26 mouse cellular contexts compared by ENCODE assay signal in the genomic region with DNA sequence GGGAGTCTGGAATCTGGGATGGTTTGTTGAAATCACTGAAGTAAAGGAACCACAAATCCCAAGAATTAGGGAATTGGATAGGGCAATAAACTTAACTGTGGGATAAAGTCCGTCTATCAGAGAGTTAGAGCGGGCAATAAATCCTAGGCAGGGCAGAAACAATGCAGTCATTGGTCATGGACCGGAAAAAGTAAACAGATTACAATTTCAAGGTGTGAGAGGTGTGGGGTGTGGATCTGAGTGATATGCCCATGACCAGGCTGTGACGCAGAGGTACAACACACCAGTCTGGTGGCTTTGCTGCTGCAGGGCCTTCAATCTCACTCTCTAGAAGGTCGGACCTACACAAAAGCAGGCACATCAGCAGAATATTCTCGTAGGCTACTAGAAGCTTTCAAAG.
DNase-seq lines count a peak whose midpoint lies in the region; ATAC-seq and TF ChIP-seq lines count a peak whose summit lies in the region.
"Had no signal": no experiment of that assay in that cellular context is flagged by ENCODE, and none has a peak within 500 bp of the region (broad histone marks: within the 10 kb centered on the region; RNA-seq: fewer than 3 reads in every experiment).

No protein-coding gene starts in this region.

- DNase-seq in stomach, postnatal 0 days (ENCODE audit: low spot score): peak; percentile 60
- no peak for DNase-seq in retina, postnatal 1 day
- DNase-seq in hindbrain, embryonic 11.5 days (ENCODE audit: low spot score): no peak
- no peak for DNase-seq in B cell, adult 2 months
- DNase-seq: adrenal gland, adult 8-10 months; adrenal gland, postnatal 25 days; cerebellum, adult 11-12 months; cerebellum, adult 8-10 months; cerebellum, postnatal 10 days; cerebellum, postnatal 36 days; embryo, embryonic 11 days; gastrocnemius, postnatal 25 days; heart, adult 18-20 months; heart, postnatal 14 days; heart, postnatal 4 days had no signal

- H3K9me3 ChIP-seq in intestine, embryonic 16.5 days (ENCODE audit: control insufficient read depth, low read length): no peaks in the 10 kb centered on the region
- H3K9me3 ChIP-seq in stomach, postnatal 0 days (ENCODE audit: control insufficient read depth, low read length): no peaks in the 10 kb centered on the region
- H3K9me3 ChIP-seq in hindbrain, embryonic 11.5 days (ENCODE audit: control insufficient read depth, low read length): no peaks in the 10 kb centered on the region
- H3K9me3 ChIP-seq: embryonic facial prominence, embryonic 10.5 days; embryonic facial prominence, embryonic 13.5 days; forebrain, embryonic 12.5 days; forebrain, embryonic 15.5 days; hindbrain, embryonic 12.5 days; hindbrain, embryonic 15.5 days had no signal

- no peaks in the 10 kb centered on the region for H3K36me3 ChIP-seq in intestine, embryonic 16.5 days (ENCODE audit: control insufficient read depth, insufficient read depth, low read length)
- H3K36me3 ChIP-seq in small intestine, adult 2 months (ENCODE audit: control insufficient read depth, insufficient read depth, low read length): peaks cover 4% of the 10 kb centered on the region; the same call in 1 of the 2 replicates
- H3K36me3 ChIP-seq in stomach, postnatal 0 days (ENCODE audit: control insufficient read depth, insufficient read depth, low read length): no peaks in the 10 kb centered on the region
- no peaks in the 10 kb centered on the region for H3K36me3 ChIP-seq in hindbrain, embryonic 11.5 days (ENCODE audit: control insufficient read depth, insufficient read depth, low read length)
- H3K36me3 ChIP-seq: embryonic facial prominence, embryonic 10.5 days; embryonic facial prominence, embryonic 13.5 days; forebrain, embryonic 12.5 days; forebrain, embryonic 15.5 days; heart, embryonic 13.5 days; hindbrain, embryonic 12.5 days; hindbrain, embryonic 15.5 days had no signal

- H3K9ac ChIP-seq in intestine, embryonic 16.5 days (ENCODE audit: low read depth, low read length): no peak overlapping the region
- H3K9ac ChIP-seq in stomach, postnatal 0 days (ENCODE audit: low read length): no peak overlapping the region
- H3K9ac ChIP-seq in hindbrain, embryonic 11.5 days (ENCODE audit: low read depth, low read length): no peak overlapping the region
- H3K9ac ChIP-seq: embryonic facial prominence, embryonic 13.5 days; forebrain, embryonic 12.5 days; forebrain, embryonic 15.5 days; heart, embryonic 13.5 days; hindbrain, embryonic 12.5 days; hindbrain, embryonic 15.5 days had no signal

- 60% methylated on average over 6 of the region's 6 CpGs for WGBS in intestine, embryonic 16.5 days
- WGBS in small intestine, adult 2 months: 30% methylated on average over 6 of the region's 6 CpGs
- 63% methylated on average over 6 of the region's 6 CpGs for WGBS in stomach, postnatal 0 days
- 88% methylated on average over 6 of the region's 6 CpGs for WGBS in hindbrain, embryonic 11.5 days

- no peak for TF ChIP-seq CTCF in small intestine, adult 2 months (IDR thresholded peaks at IDR 0.05; ENCODE audit: extremely low read depth, insufficient read length, insufficient replicate concordance, low read depth, low read length)
- no peak for TF ChIP-seq CTCF in stomach, postnatal 0 days (IDR thresholded peaks at IDR 0.05; ENCODE audit: low read depth)

- no peak overlapping the region for H3K27ac ChIP-seq in intestine, embryonic 16.5 days (ENCODE audit: low read length)
- H3K27ac ChIP-seq in small intestine, adult 2 months (ENCODE audit: insufficient read depth, low read depth, low read length): peak overlapping the region; percentile 65
- H3K27ac ChIP-seq in stomach, postnatal 0 days (replicated peaks): no peak overlapping the region
- no peak overlapping the region for H3K27ac ChIP-seq in hindbrain, embryonic 11.5 days (ENCODE audit: low read depth, low read length)
- H3K27ac ChIP-seq: embryonic facial prominence, embryonic 10.5 days; embryonic facial prominence, embryonic 13.5 days; forebrain, embryonic 12.5 days; forebrain, embryonic 15.5 days; heart, embryonic 13.5 days; hindbrain, embryonic 12.5 days; hindbrain, embryonic 15.5 days had no signal

- H3K4me2 ChIP-seq in intestine, embryonic 16.5 days (ENCODE audit: low read depth, low read length): no peak overlapping the region
- H3K4me2 ChIP-seq in stomach, postnatal 0 days (replicated peaks; ENCODE audit: low read depth): no peak overlapping the region
- H3K4me2 ChIP-seq in hindbrain, embryonic 11.5 days (replicated peaks; ENCODE audit: low read depth, low read length): no peak overlapping the region
- H3K4me2 ChIP-seq: embryonic facial prominence, embryonic 13.5 days; forebrain, embryonic 12.5 days; forebrain, embryonic 15.5 days; heart, embryonic 13.5 days; hindbrain, embryonic 12.5 days; hindbrain, embryonic 15.5 days had no signal

- no peak for TF ChIP-seq POLR2A in small intestine, adult 2 months (IDR thresholded peaks at IDR 0.05; ENCODE audit: low read depth, low read length)

- H3K4me1 ChIP-seq in intestine, embryonic 16.5 days (ENCODE audit: control insufficient read depth, insufficient read depth, low read length): peaks cover 13% of the 10 kb centered on the region
- peaks cover 44% of the 10 kb centered on the region; the same call in 1 of the 2 replicates for H3K4me1 ChIP-seq in small intestine, adult 2 months (ENCODE audit: control insufficient read depth, insufficient read depth, insufficient read length, low read length)
- H3K4me1 ChIP-seq in stomach, postnatal 0 days (replicated peaks; ENCODE audit: control insufficient read depth, insufficient read depth): no peaks in the 10 kb centered on the region
- H3K4me1 ChIP-seq in hindbrain, embryonic 11.5 days (replicated peaks; ENCODE audit: control insufficient read depth, insufficient read depth, low read length): no peaks in the 10 kb centered on the region

- H3K27me3 ChIP-seq in intestine, embryonic 16.5 days (replicated peaks; ENCODE audit: control insufficient read depth, insufficient read depth, low read length): no peaks in the 10 kb centered on the region
- no peaks in the 10 kb centered on the region for H3K27me3 ChIP-seq in small intestine, adult 2 months (ENCODE audit: control insufficient read depth, insufficient read depth, low read length)
- H3K27me3 ChIP-seq in stomach, postnatal 0 days (ENCODE audit: control insufficient read depth, insufficient read depth, low read length): no peaks in the 10 kb centered on the region
- H3K27me3 ChIP-seq in hindbrain, embryonic 11.5 days (ENCODE audit: control insufficient read depth, insufficient read depth, low read length): no peaks in the 10 kb centered on the region
- H3K27me3 ChIP-seq: embryonic facial prominence, embryonic 13.5 days; forebrain, embryonic 12.5 days; hindbrain, embryonic 15.5 days had no signal

- ATAC-seq in intestine, embryonic 16.5 days: peak; percentile 93
- peak; percentile 88 for ATAC-seq in stomach, postnatal 0 days (ENCODE audit: low FRiP score, low TSS enrichment)
- no peak for ATAC-seq in hindbrain, embryonic 11.5 days (ENCODE audit: low FRiP score)
- ATAC-seq: activated CD4-positive, CD25-positive, alpha-beta regulatory T cell, adult 4 months; forebrain, embryonic 15.5 days had no signal

- no peak for TF ChIP-seq EP300 in stomach, postnatal 0 days (optimal IDR thresholded peaks at IDR 0.05)

- no peak overlapping the region for H3K4me3 ChIP-seq in intestine, embryonic 16.5 days (ENCODE audit: low read length)
- no peak overlapping the region for H3K4me3 ChIP-seq in small intestine, adult 2 months (ENCODE audit: low read depth, low read length)
- no peak overlapping the region for H3K4me3 ChIP-seq in stomach, postnatal 0 days (ENCODE audit: low read depth, low read length)
- no peak overlapping the region for H3K4me3 ChIP-seq in hindbrain, embryonic 11.5 days (ENCODE audit: low read depth, low read length)
- H3K4me3 ChIP-seq: embryonic facial prominence, embryonic 10.5 days; embryonic facial prominence, embryonic 13.5 days; erythroblast, embryonic 14.5 days; forebrain, embryonic 12.5 days; forebrain, embryonic 15.5 days; heart, embryonic 13.5 days; hindbrain, embryonic 12.5 days; hindbrain, embryonic 15.5 days had no signal
